Mouse (Mus musculus) kidney, embryonic 16.5 days (tissue): ENCODE measurements around the gene Als2. TPM values are rescaled to one million over a fixed set of nuclear protein-coding genes. Genes with fewer than 3 reads are reported as not detected.

Experiments
- ATAC-seq: fragments of 200-750 bp; cut with Nextera tagmentation; 2 replicates; pipeline ENCODE4 v1.8.0; 2017; ENCODE audit warnings: moderate TSS enrichment; ENCODE audit not compliant: low FRiP score, low TSS enrichment
- H3K27ac ChIP-seq: fragments of 300-500 bp; sonication (generic); 2 replicates; pipeline ENCODE4 v1.5.1; 2014; ENCODE audit warnings: low read length
- H3K27me3 ChIP-seq: fragments of 300-500 bp; sonication (generic); 2 replicates; pipeline ENCODE4 v1.6.1; 2014; ENCODE audit warnings: low read length, control low read depth, mixed read lengths; ENCODE audit not compliant: insufficient read depth
- H3K36me3 ChIP-seq: fragments of 300-500 bp; sonication (generic); 2 replicates; pipeline ENCODE4 v1.6.1; 2014; ENCODE audit warnings: low read length, control low read depth, mixed read lengths; ENCODE audit not compliant: insufficient read depth
- H3K4me1 ChIP-seq: fragments of 300-500 bp; sonication (generic); 2 replicates; pipeline ENCODE4 v1.6.1; 2014; ENCODE audit warnings: low read length, control low read depth, mixed read lengths; ENCODE audit not compliant: insufficient read depth
- H3K4me2 ChIP-seq: fragments of 300-500 bp; sonication (generic); replicated peaks from 2 replicates; pipeline ENCODE4 v1.6.1; 2014; ENCODE audit warnings: low read depth, low read length
- H3K4me3 ChIP-seq: fragments of 300-500 bp; sonication (generic); 2 replicates; pipeline ENCODE4 v1.5.1; 2014; ENCODE audit warnings: mild to moderate bottlenecking, low read length
- H3K9ac ChIP-seq: fragments of 300-500 bp; sonication (generic); replicated peaks from 2 replicates; pipeline ENCODE4 v1.6.1; 2014; ENCODE audit warnings: low read length
- H3K9me3 ChIP-seq: fragments of 300-500 bp; sonication (generic); 2 replicates; pipeline ENCODE4 v1.6.1; 2016; ENCODE audit warnings: low read length, control low read depth
- WGBS: fragments of 180-500 bp; shearing (Covaris S2); extraction: QIAGEN DNeasy Blood & Tissue Kit; methylation state at CpG from one replicate; pipeline ENCODE4 v1.1.7; 2014; 5-methylcytosine and 5-hydroxymethylcytosine counted together
- polyA plus RNA-seq: library from polyadenylated mRNA; unstranded; fragments of >200 nt; fragmentation: Nextera tagmentation; extraction: Ambion mirVana; gene quantifications from 2 replicates; pipeline ENCODE4 v1.2.1, GENCODE M21; 2015

Gene Als2
- polyA plus RNA-seq, 1 experiment from 2014 or later, result 12.4 TPM

- no peak overlapping the region for H3K4me2 ChIP-seq
- peaks cover 16% of the 10 kb centered on the region for H3K4me1 ChIP-seq
- ATAC-seq, result 0 out of 2 replicates have a peak, but pooled peaks have one; percentile 47
- H3K36me3 ChIP-seq, result peaks cover 23% of the 10 kb centered on the region
- peak overlapping the region; percentile 82; the same call in 1 of the 2 replicates for H3K27ac ChIP-seq
- H3K9me3 ChIP-seq, result 0 out of 2 replicates have a peak, but pooled peaks cover 3% of the 10 kb centered on the region
- H3K4me3 ChIP-seq, result no peak overlapping the region
- 44% methylated on average over 5 of the region's 5 CpGs for WGBS
- H3K9ac ChIP-seq, result no peak overlapping the region
- H3K27me3 ChIP-seq, result no peaks in the 10 kb centered on the region
Observed at GRCm38 (mm10) chr1:59171875-59172274, 65.2 kb downstream of the Als2 start.

GRCm38 (mm10) chr1:59170290-59170689 lies 66.7 kb downstream of the Als2 start:
- 85% methylated on average over 8 of the region's 8 CpGs for WGBS

GRCm38 (mm10) chr1:59169586-59169985 lies 67.4 kb downstream of the Als2 start:
- no peak overlapping the region for H3K4me2 ChIP-seq
- no peak for ATAC-seq
- H3K27me3 ChIP-seq, result no peaks in the 10 kb centered on the region
- no peak overlapping the region for H3K4me3 ChIP-seq
- H3K4me1 ChIP-seq, result peaks cover 16% of the 10 kb centered on the region
- peaks cover 22% of the 10 kb centered on the region for H3K36me3 ChIP-seq
- no peaks in the 10 kb centered on the region for H3K9me3 ChIP-seq
- no peak overlapping the region for H3K9ac ChIP-seq
- H3K27ac ChIP-seq, result 0 out of 2 replicates have a peak overlapping the region, but pooled peaks have one; percentile 28
- 75% methylated on average over 6 of the region's 6 CpGs for WGBS

More at GRCm38 (mm10) chr1:59170290-59170689, 66.7 kb downstream of the Als2 start:
- H3K9ac ChIP-seq, result no peak overlapping the region
- ATAC-seq, result no peak
- no peak overlapping the region for H3K4me2 ChIP-seq
- H3K9me3 ChIP-seq, result no peaks in the 10 kb centered on the region
- peaks cover 27% of the 10 kb centered on the region for H3K36me3 ChIP-seq
- no peak overlapping the region for H3K4me3 ChIP-seq
- H3K27ac ChIP-seq, result 0 out of 2 replicates have a peak overlapping the region, but pooled peaks have one; percentile 28
- H3K4me1 ChIP-seq, result peaks cover 16% of the 10 kb centered on the region
- H3K27me3 ChIP-seq, result no peaks in the 10 kb centered on the region

- H3K9ac ChIP-seq, result no peak overlapping the region
- no peaks in the 10 kb centered on the region for H3K9me3 ChIP-seq
- H3K27ac ChIP-seq, result no peak overlapping the region; the same call in 1 of the 2 replicates
- H3K36me3 ChIP-seq, result peaks cover 21% of the 10 kb centered on the region
- 41% methylated on average over 2 of the region's 2 CpGs for WGBS
- peaks cover 16% of the 10 kb centered on the region for H3K4me1 ChIP-seq
- ATAC-seq, result no peak
- H3K27me3 ChIP-seq, result no peaks in the 10 kb centered on the region
- no peak overlapping the region for H3K4me3 ChIP-seq
- H3K4me2 ChIP-seq, result no peak overlapping the region
Observed at GRCm38 (mm10) chr1:59168556-59168955, 68.5 kb downstream of the Als2 start.

- H3K27ac ChIP-seq, result peak overlapping the region; percentile 66
- H3K36me3 ChIP-seq, result peaks cover 29% of the 10 kb centered on the region
- H3K9me3 ChIP-seq, result no peaks in the 10 kb centered on the region
- peak; percentile 41; the same call in 1 of the 2 replicates for ATAC-seq
- H3K9ac ChIP-seq, result no peak overlapping the region
- peaks cover 16% of the 10 kb centered on the region for H3K4me1 ChIP-seq
- 57% methylated on average over 4 of the region's 4 CpGs for WGBS
- no peak overlapping the region; the same call in 1 of the 2 replicates for H3K4me2 ChIP-seq
- no peak overlapping the region for H3K4me3 ChIP-seq
- H3K27me3 ChIP-seq, result no peaks in the 10 kb centered on the region
Observed at GRCm38 (mm10) chr1:59167654-59168425, 69.2 kb downstream of the Als2 start.

GRCm38 (mm10) chr1:59166232-59166905 lies 70.7 kb downstream of the Als2 start:
- no peak for ATAC-seq
- 87% methylated on average over 9 of the region's 9 CpGs for WGBS

GRCm38 (mm10) chr1:59163918-59164317 lies 73.1 kb downstream of the Als2 start:
- Histone ChIP-seq H3K9me3 (no peaks in the 10 kb centered on the region), H3K27me3 (no peaks in the 10 kb centered on the region), H3K27ac (no peak overlapping the region), H3K4me1 (peaks cover 6% of the 10 kb centered on the region; the same call in 1 of the 2 replicates), H3K4me2 (no peak overlapping the region), H3K9ac (no peak overlapping the region), H3K36me3 (peaks cover 24% of the 10 kb centered on the region), H3K4me3 (no peak overlapping the region)
- WGBS, result 81% methylated on average over 5 of the region's 5 CpGs
- no peak for ATAC-seq

More at GRCm38 (mm10) chr1:59166232-59166905, 70.7 kb downstream of the Als2 start:
- Histone ChIP-seq H3K9ac (no peak overlapping the region), H3K27me3 (no peaks in the 10 kb centered on the region), H3K4me2 (no peak overlapping the region), H3K9me3 (no peaks in the 10 kb centered on the region), H3K4me3 (no peak overlapping the region), H3K27ac (no peak overlapping the region; the same call in 1 of the 2 replicates), H3K36me3 (peaks cover 32% of the 10 kb centered on the region), H3K4me1 (peaks cover 10% of the 10 kb centered on the region)

- Histone ChIP-seq H3K4me3 (no peak within 1 kb of the TSS), H3K27me3 (no peaks in the 10 kb centered on the region), H3K36me3 (peaks cover 24% of the 10 kb centered on the region), H3K4me2 (no peak within 1 kb of the TSS), H3K4me1 (peaks cover 2% of the 10 kb centered on the region; the same call in 1 of the 2 replicates), H3K9ac (no peak within 1 kb of the TSS), H3K9me3 (no peaks in the 10 kb centered on the region), H3K27ac (no peak within 1 kb of the TSS)
- 78% methylated on average over 12 of the region's 12 CpGs for WGBS
- ATAC-seq, result no peak
Observed at GRCm38 (mm10) chr1:59163030-59163461, 74.0 kb downstream of the Als2 start, which contains the start of gene Mpp4. Gene Mpp4 (minus strand): TSS chr1:59163389.

GRCm38 (mm10) chr1:59162309-59163024 lies 74.6 kb downstream of the Als2 start:
- Histone ChIP-seq H3K4me2 (no peak overlapping the region), H3K4me3 (no peak overlapping the region), H3K27me3 (no peaks in the 10 kb centered on the region), H3K4me1 (no peaks in the 10 kb centered on the region; the same call in 1 of the 2 replicates), H3K27ac (no peak overlapping the region), H3K9ac (no peak overlapping the region), H3K9me3 (no peaks in the 10 kb centered on the region), H3K36me3 (peaks cover 24% of the 10 kb centered on the region)
- WGBS, result 74% methylated on average over 8 of the region's 8 CpGs
- no peak for ATAC-seq
